Mouse (Mus musculus): ENCODE results near the gene Rbm4b. TPM values are rescaled to one million over a fixed set of nuclear protein-coding genes. Genes with fewer than 3 reads are reported as not detected.
"Not testable (repeated sequence)": the region's sequence is repeated elsewhere in the genome, so short reads cannot be mapped to it uniquely, and the experiment has no call there.

The Rbm4b gene
- polyA plus RNA-seq, 1 experiment from 2014 or later = 132 TPM

DNA sequence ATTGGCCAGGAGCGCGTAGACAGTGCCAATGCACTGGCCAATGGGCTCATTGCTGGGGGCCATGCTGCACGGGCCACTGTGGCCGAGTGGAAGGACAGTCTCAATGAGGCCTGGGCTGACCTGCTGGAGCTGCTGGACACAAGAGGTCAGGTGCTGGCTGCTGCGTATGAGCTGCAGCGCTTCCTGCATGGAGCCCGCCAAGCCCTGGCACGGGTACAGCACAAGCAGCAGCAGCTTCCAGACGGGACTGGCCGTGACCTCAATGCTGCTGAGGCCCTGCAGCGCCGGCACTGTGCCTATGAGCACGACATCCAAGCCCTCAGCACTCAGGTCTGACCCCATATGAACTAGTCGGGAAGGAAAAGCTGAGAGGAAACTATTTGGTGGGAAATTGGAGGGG, 9.7 kb upstream of the Rbm4b start:
- Histone ChIP-seq H3K4me3 (replicated peaks) (no peak overlapping the region), H3K9ac (replicated peaks) (no peak overlapping the region), H3K9me3 (replicated peaks) (no peaks in the 10 kb centered on the region), H3K4me2 (no peak overlapping the region), H3K4me1 (no peaks in the 10 kb centered on the region), H3K27me3 (replicated peaks) (no peaks in the 10 kb centered on the region), H3K36me3 (peaks cover 90% of the 10 kb centered on the region), H3K27ac (replicated peaks) (no peak overlapping the region)
- no peak for ATAC-seq (ENCODE audit: low FRiP score)
- 91% methylated on average over 14 of the region's 14 CpGs for WGBS

DNA sequence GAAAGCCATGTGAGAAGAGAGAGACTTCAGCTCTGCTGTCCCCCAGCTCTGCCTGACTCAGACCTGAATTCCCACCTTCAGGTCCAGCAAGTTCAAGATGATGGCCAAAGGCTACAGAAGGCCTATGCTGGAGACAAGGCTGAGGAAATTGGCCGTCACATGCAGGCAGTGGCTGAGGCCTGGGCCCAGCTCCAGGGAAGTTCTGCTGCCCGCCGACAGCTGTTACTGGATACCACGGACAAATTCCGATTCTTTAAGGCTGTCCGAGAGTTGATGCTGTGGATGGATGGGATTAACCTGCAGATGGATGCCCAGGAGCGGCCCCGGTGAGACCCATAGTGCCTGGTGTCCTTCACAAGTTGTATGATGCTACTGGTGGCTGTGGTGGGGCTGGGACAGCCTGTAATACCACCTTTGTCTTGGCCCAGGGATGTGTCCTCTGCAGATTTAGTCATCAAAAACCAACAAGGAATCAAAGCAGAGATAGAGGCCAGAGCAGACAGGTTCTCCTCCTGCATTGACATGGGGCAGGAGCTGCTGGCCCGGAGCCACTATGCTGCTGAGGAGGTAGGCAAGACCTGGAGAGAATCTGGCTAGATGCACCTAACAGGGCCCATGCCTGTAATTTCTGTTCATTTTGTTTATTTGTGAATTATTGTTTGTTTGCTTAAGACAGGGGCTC, 8.5 kb upstream of the Rbm4b start:
- no peak overlapping the region for H3K4me3 ChIP-seq (replicated peaks)
- no peaks in the 10 kb centered on the region for H3K9me3 ChIP-seq (replicated peaks)
- H3K27me3 ChIP-seq (replicated peaks) = no peaks in the 10 kb centered on the region
- no peak overlapping the region for H3K9ac ChIP-seq (replicated peaks)
- no peaks in the 10 kb centered on the region for H3K4me1 ChIP-seq
- H3K27ac ChIP-seq (replicated peaks) = no peak overlapping the region
- H3K4me2 ChIP-seq = no peak overlapping the region
- H3K36me3 ChIP-seq = peaks cover 90% of the 10 kb centered on the region
- no peak for ATAC-seq (ENCODE audit: low FRiP score)
- 92% methylated on average over 9 of the region's 9 CpGs for WGBS

DNA sequence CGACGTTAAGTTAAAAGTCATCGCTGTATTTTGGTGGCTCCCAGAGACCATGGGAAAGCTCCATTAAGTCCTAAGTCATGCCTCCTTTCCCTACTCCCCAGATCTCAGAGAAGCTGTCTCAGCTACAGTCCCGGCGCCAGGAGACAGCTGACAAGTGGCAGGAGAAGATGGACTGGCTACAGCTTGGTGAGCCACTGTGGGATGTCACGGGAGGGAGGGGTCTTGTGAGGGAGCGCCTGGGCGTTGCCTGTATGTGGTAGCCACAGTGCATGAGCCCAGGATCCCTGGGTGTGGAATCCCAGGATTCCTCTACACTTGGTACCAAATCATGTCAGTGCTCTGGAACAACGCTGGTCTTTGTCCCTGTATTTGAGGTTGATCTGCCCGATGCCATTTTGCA, 7.8 kb upstream of the Rbm4b start:
- H3K27ac ChIP-seq (replicated peaks) = no peak overlapping the region
- no peak overlapping the region for H3K4me2 ChIP-seq
- H3K9me3 ChIP-seq (replicated peaks) = no peaks in the 10 kb centered on the region
- no peak overlapping the region for H3K9ac ChIP-seq (replicated peaks)
- peaks cover 94% of the 10 kb centered on the region for H3K36me3 ChIP-seq
- H3K4me1 ChIP-seq = no peaks in the 10 kb centered on the region
- ATAC-seq (ENCODE audit: low FRiP score) = no peak
- no peak overlapping the region for H3K4me3 ChIP-seq (replicated peaks)
- WGBS = 87% methylated on average over 10 of the region's 10 CpGs
- H3K27me3 ChIP-seq (replicated peaks) = no peaks in the 10 kb centered on the region

DNA sequence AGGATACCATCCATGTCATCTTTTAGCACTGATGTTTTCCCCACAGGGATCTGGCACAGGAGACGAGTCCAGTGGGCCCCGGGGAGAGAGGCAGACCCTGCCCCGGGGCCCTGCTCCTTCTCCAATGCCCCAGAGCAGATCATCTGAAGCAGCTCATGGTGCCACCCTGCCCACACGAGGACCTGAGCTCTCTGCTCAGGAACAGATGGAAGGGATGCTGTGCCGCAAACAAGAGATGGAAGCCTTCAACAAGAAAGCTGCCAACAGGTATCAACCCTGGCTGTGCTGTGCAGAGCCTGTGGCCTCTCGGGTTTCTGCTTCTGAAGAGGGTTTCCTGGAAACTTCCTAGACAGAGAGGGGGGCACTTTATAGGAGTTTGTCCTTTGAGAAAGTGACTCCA, 6.3 kb upstream of the Rbm4b start:
- no peak overlapping the region for H3K27ac ChIP-seq (replicated peaks)
- H3K9ac ChIP-seq (replicated peaks) = no peak overlapping the region
- ATAC-seq (ENCODE audit: low FRiP score) = no peak
- H3K4me1 ChIP-seq = no peaks in the 10 kb centered on the region
- 85% methylated on average over 6 of the region's 6 CpGs for WGBS
- H3K4me2 ChIP-seq = no peak overlapping the region
- H3K4me3 ChIP-seq (replicated peaks) = no peak overlapping the region
- H3K36me3 ChIP-seq = peaks cover 80% of the 10 kb centered on the region
- no peaks in the 10 kb centered on the region for H3K9me3 ChIP-seq (replicated peaks)
- H3K27me3 ChIP-seq (replicated peaks) = no peaks in the 10 kb centered on the region

DNA sequence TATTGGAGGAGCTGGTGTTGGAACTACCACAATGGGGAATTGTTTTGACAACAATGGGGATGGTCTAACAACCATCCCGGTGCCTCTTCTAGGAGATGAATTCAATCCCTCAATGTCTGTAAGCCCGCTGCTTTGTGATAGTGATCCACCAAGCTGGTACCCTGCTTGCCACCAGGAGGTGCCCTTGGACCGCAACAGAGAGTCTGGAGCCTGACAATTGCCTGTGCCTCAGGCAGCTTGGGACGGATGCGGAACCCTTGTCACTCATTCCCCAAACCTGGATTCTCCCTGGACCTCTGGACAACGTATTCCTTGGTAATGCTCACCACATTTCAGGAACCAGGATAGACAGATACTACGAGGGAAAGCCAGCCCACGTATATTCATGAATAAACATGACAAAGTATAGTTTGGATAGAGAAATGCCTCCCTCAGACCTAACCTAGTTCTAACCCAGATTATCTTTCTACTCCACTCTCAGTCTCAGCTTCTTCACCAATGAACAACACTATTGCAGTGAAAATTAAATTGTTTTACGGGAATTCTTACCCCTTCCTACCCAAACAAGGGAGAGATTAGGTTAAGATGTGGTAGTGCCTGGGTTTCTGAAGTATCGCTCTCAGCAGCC, 618 bp upstream of the Rbm4b start:
- H3K9me3 ChIP-seq (replicated peaks) = no peaks in the 10 kb centered on the region
- WGBS = 0% methylated on average over 10 of the region's 10 CpGs
- H3K4me1 ChIP-seq = peaks cover 35% of the 10 kb centered on the region
- H3K9ac ChIP-seq (replicated peaks) = peak overlapping the region; percentile 54
- peaks cover 25% of the 10 kb centered on the region for H3K36me3 ChIP-seq
- H3K27me3 ChIP-seq (replicated peaks) = no peaks in the 10 kb centered on the region
- H3K27ac ChIP-seq (replicated peaks) = peak overlapping the region; percentile 98
- peak overlapping the region; percentile 79 for H3K4me3 ChIP-seq (replicated peaks)
- H3K4me2 ChIP-seq = peak overlapping the region; percentile 74
- peak; percentile 83 for ATAC-seq (ENCODE audit: low FRiP score)

DNA sequence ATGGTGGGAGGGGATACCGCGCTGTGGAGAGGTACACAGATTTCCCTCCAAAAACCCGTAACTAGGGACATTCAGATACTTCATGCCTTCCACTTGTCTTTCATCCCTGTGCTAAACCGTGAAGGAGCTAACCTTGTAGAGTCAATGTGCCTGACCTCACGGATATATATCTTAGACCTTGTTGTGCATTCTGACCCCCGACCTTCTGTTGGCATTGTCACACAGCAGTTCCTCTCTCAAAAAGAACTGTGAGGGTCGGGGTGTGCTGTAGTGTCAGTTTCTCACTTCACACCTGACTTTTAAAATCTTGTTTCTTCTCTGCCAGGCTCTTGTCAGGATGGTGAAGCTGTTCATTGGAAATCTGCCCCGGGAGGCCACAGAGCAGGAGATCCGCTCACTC, 624 bp downstream of the Rbm4b start:
- peak overlapping the region; percentile 86 for H3K9ac ChIP-seq (replicated peaks)
- H3K4me3 ChIP-seq (replicated peaks) = peak overlapping the region; percentile 79
- WGBS = 1% methylated on average over 9 of the region's 9 CpGs
- peak overlapping the region; percentile 74 for H3K4me2 ChIP-seq
- peaks cover 43% of the 10 kb centered on the region for H3K4me1 ChIP-seq
- peaks cover 15% of the 10 kb centered on the region for H3K36me3 ChIP-seq
- peak overlapping the region; percentile 98 for H3K27ac ChIP-seq (replicated peaks)
- no peaks in the 10 kb centered on the region for H3K27me3 ChIP-seq (replicated peaks)
- ATAC-seq (ENCODE audit: low FRiP score) = no peak
- no peaks in the 10 kb centered on the region for H3K9me3 ChIP-seq (replicated peaks)

DNA sequence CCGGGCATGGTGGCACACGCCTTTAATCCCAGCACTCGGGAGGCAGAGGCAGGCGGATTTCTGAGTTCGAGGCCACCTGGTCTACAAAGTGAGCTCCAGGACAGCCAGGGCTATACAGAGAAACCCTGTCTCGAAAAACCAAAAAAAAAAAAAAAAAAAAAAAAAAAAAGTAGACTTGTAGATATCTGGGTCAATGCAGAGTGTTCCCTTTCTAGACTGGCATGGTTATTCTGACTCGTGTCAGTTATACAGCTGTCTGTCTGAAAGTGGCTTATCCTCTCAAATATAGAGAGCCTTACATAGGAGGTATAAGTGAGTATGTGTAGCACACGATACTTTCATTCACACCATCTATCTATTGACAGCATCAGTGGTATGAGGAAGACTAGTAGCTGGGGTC, 4.2 kb downstream of the Rbm4b start:
- H3K27ac ChIP-seq (replicated peaks); H3K4me3 ChIP-seq (replicated peaks); H3K9me3 ChIP-seq (replicated peaks); H3K27me3 ChIP-seq (replicated peaks); H3K9ac ChIP-seq (replicated peaks); ATAC-seq (ENCODE audit: low FRiP score): not testable (repeated sequence)
- 91% methylated on average over 8 of the region's 8 CpGs for WGBS
- H3K4me2 ChIP-seq = peak overlapping the region; percentile 13; the same call in 1 of the 2 replicates
- peaks cover 28% of the 10 kb centered on the region for H3K36me3 ChIP-seq
- H3K4me1 ChIP-seq = peaks cover 62% of the 10 kb centered on the region

DNA sequence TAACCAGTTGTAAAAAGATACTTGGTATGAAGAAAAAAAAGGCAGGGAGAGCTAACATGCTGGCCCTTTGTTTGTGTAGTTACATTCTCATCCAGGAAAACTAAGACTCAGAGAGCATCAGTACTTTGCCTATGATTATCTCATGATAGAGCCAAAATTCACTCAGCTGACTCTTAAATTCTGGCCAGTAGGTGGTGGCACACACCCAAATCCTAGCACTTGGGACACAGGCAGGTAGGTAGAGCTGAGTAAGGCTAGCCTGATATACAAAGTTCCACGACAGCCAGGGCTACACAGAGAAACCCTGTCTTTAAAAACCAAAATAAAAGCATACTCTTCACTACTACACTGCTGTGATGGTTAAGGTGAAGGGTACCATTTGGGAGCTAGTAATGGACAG, 6.6 kb downstream of the Rbm4b start:
- no peak for ATAC-seq (ENCODE audit: low FRiP score)
- peaks cover 38% of the 10 kb centered on the region for H3K36me3 ChIP-seq
- WGBS = 70% methylated on average over 1 of the region's 1 CpGs

DNA sequence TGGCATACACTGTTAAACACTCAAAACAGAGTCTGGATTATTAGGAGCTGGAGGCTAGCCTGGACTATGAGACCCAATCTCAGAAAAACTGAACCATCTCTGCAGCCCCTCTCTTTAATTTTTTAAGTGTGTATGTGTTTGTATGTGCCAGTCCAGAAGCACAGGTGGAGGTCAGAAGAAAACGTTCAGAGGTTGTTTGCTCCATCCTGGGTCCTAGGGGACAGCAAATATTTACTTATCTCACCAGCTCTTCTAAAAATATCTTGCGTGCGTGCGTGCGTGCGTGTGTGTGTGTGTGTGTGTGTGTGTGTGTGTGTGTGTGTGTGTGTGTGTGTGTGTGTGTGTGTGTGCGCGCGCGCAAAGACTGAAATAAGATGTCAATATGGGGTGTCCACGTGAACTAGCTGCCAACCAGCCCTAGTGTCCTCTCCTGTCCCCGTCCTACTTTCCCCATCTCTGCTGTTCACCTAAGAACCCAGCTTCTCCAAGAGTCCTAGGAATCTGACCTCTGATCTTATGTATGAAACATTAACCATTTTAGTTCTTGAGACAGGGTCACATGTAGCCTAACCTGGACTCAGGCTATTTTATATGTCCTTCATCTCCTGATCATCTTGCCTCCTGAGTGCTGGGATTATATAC, 11.3 kb downstream of the Rbm4b start:
- no peak overlapping the region for H3K9ac ChIP-seq (replicated peaks)
- WGBS = 83% methylated on average over 10 of the region's 12 CpGs

More for the DNA sequence above, 6.6 kb downstream of the Rbm4b start:
- Histone ChIP-seq H3K27ac (replicated peaks) (no peak overlapping the region), H3K9me3 (replicated peaks) (no peaks in the 10 kb centered on the region), H3K27me3 (replicated peaks) (no peaks in the 10 kb centered on the region), H3K4me1 (peaks cover 55% of the 10 kb centered on the region), H3K9ac (replicated peaks) (no peak overlapping the region), H3K4me2 (no peak overlapping the region), H3K4me3 (replicated peaks) (no peak overlapping the region)

DNA sequence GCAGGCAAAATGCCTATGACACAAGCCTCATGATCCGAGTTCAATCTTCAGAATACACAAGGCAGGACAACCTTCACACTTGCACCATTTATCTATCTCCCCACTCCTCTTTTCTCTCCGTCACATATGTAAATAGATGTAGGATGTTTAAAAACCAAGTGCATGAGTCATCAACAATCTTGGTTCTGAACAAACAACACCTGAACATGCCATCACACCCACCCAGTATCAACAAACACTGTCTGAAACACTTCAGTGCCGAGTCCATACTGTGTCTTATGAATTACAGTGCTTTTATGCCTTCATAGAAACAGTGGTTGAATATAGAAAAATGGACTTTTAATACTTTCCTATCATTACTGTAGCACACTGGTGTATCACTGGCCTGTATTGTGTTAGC, 16.5 kb downstream of the Rbm4b start:
- H3K4me1 ChIP-seq = no peaks in the 10 kb centered on the region
- no peak overlapping the region for H3K9ac ChIP-seq (replicated peaks)
- no peaks in the 10 kb centered on the region for H3K27me3 ChIP-seq (replicated peaks)
- H3K27ac ChIP-seq (replicated peaks) = no peak overlapping the region
- ATAC-seq (ENCODE audit: low FRiP score) = no peak
- peaks cover 66% of the 10 kb centered on the region for H3K36me3 ChIP-seq
- H3K4me3 ChIP-seq (replicated peaks) = no peak overlapping the region
- no peaks in the 10 kb centered on the region for H3K9me3 ChIP-seq (replicated peaks)
- 85% methylated on average over 3 of the region's 3 CpGs for WGBS
- H3K4me2 ChIP-seq = no peak overlapping the region

More for the DNA sequence above, 11.3 kb downstream of the Rbm4b start:
- Histone ChIP-seq H3K27me3 (replicated peaks) (no peaks in the 10 kb centered on the region), H3K36me3 (peaks cover 68% of the 10 kb centered on the region), H3K9me3 (replicated peaks) (no peaks in the 10 kb centered on the region), H3K4me2 (no peak overlapping the region), H3K27ac (replicated peaks) (no peak overlapping the region), H3K4me1 (peaks cover 18% of the 10 kb centered on the region), H3K4me3 (replicated peaks) (no peak overlapping the region)
- ATAC-seq (ENCODE audit: low FRiP score) = no peak

DNA sequence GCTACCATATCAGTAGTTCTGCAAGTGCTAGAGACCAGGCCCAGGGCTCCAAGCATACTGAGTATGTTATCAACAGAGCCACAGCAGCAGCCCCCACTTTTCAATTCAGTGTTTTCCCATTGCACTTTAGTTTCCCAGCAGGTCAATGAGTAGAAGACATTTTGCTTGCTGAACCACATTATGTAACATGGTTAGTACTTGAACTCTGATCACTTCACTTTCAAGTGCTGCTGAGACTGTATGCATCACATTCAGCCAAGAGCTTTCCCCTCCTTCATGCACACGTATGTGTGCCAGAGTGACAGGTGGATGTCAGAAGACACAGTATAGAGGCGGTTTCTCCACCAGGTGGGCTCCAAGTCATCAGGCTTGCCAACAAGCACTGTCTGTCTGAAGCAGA, 26.6 kb downstream of the Rbm4b start:
- Histone ChIP-seq H3K27me3 (replicated peaks) (no peaks in the 10 kb centered on the region), H3K4me2 (no peak overlapping the region), H3K27ac (replicated peaks) (no peak overlapping the region), H3K9me3 (replicated peaks) (no peaks in the 10 kb centered on the region), H3K4me3 (replicated peaks) (no peak overlapping the region), H3K36me3 (peaks cover 60% of the 10 kb centered on the region), H3K4me1 (peaks cover 24% of the 10 kb centered on the region), H3K9ac (replicated peaks) (no peak overlapping the region)
- WGBS = 92% methylated on average over 2 of the region's 2 CpGs
- no peak for ATAC-seq (ENCODE audit: low FRiP score)

DNA sequence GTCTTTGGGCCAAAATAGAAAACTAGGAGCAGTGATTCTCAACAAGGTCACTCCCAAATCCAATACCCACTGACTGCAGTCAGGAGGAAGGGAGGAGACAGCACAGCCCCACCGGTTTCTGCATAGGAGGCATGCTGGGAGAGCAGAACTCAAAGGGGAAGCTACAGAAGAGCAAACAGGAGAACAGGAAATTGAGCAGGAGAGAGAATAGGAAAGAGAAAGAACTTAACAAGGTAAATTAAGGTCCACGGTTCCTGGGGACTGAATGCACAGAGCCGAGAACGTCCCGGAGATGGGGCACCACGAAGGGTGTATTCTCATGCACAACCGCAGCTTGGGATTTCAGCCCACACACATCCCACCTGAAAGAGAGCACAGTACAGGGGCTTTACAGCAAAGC, 28.9 kb downstream of the Rbm4b start:
- no peak overlapping the region for H3K9ac ChIP-seq (replicated peaks)
- H3K4me3 ChIP-seq (replicated peaks) = no peak overlapping the region
- H3K27ac ChIP-seq (replicated peaks) = no peak overlapping the region
- WGBS = 87% methylated on average over 7 of the region's 7 CpGs
- H3K36me3 ChIP-seq = peaks cover 58% of the 10 kb centered on the region
- no peaks in the 10 kb centered on the region for H3K27me3 ChIP-seq (replicated peaks)
- peaks cover 45% of the 10 kb centered on the region for H3K4me1 ChIP-seq
- ATAC-seq (ENCODE audit: low FRiP score) = no peak
- no peak overlapping the region for H3K4me2 ChIP-seq
- H3K9me3 ChIP-seq (replicated peaks) = no peaks in the 10 kb centered on the region
